Mouse (Mus musculus) MEL (cell line): ENCODE data around the gene 4931414P19Rik. TPM values are rescaled to one million over a fixed set of nuclear protein-coding genes. Genes with fewer than 3 reads are reported as not detected.

Source experiments
- DNase-seq: peaks from one replicate; pipeline ENCODE4 v3.0.0; 2011; ENCODE audit warnings: low read depth, low spot score
- H3K27ac ChIP-seq: 2 replicates; pipeline ENCODE4 v1.5.1; 2012; ENCODE audit warnings: low read depth, mild to moderate bottlenecking, control low read depth, low read length, moderate library complexity; ENCODE audit not compliant: control insufficient read depth
- H3K27me3 ChIP-seq, 2 experiments: fragments of 150-350 bp in 1 of 2; sonication (generic) in 1 of 2; 2 replicates each; pipeline ENCODE4 v1.6.1; 2012; ENCODE audit warnings: low read length in 2 of 2, mild to moderate bottlenecking in 2 of 2, improper control_type of control experiment in 1 of 2, moderate library complexity in 1 of 2; ENCODE audit not compliant: insufficient read depth in 2 of 2, control insufficient read depth in 1 of 2
- H3K36me3 ChIP-seq, 2 experiments: 2 replicates each; pipeline ENCODE4 v1.6.1; 2012 to 2014; ENCODE audit warnings: low read length in 2 of 2, improper control_type of control experiment in 1 of 2, inconsistent platforms in 1 of 2, mild to moderate bottlenecking in 1 of 2; ENCODE audit not compliant: insufficient read depth in 2 of 2, control insufficient read depth in 1 of 2
- H3K4me1 ChIP-seq, 2 experiments: fragments of 150-350 bp in 1 of 2; sonication (generic) in 1 of 2; 2 replicates each; pipeline ENCODE4 v1.6.1; 2012; ENCODE audit warnings: low read length in 2 of 2, improper control_type of control experiment in 1 of 2, mild to moderate bottlenecking in 1 of 2; ENCODE audit not compliant: insufficient read depth in 2 of 2, control insufficient read depth in 1 of 2
- H3K4me3 ChIP-seq, 2 experiments: fragments of 150-350 bp in 1 of 2; sonication (generic) in 1 of 2; 2 replicates each; pipeline ENCODE4 v1.5.1; 2012; ENCODE audit warnings: low read depth in 2 of 2, low read length in 2 of 2, mild to moderate bottlenecking in 2 of 2, moderate library complexity in 2 of 2, control low read depth in 1 of 2, improper control_type of control experiment in 1 of 2; ENCODE audit not compliant: control insufficient read depth in 1 of 2, insufficient read depth in 1 of 2
- H3K79me2 ChIP-seq: 2 replicates; pipeline ENCODE4 v1.6.1; 2012; ENCODE audit warnings: mild to moderate bottlenecking, low read length, moderate library complexity; ENCODE audit not compliant: control insufficient read depth, poor library complexity, insufficient read depth
- H3K9ac ChIP-seq: 2 replicates; pipeline ENCODE4 v1.6.1; 2012; ENCODE audit warnings: low read depth, mild to moderate bottlenecking, control low read depth, low read length, moderate library complexity; ENCODE audit not compliant: control insufficient read depth, poor library complexity, severe bottlenecking
- H3K9me3 ChIP-seq: fragments of 150-350 bp; sonication (generic); replicated peaks from 2 replicates; pipeline ENCODE4 v1.6.1; 2012; ENCODE audit warnings: mild to moderate bottlenecking, low read length, improper control_type of control experiment, moderate library complexity; ENCODE audit not compliant: insufficient read depth
- BHLHE40 ChIP-seq: IDR thresholded peaks from 2 replicates; pipeline ENCODE4 v1.6.1; 2012; ENCODE audit warnings: low read depth, mild to moderate bottlenecking, inconsistent platforms, low read length, improper control_type of control experiment, borderline replicate concordance
- E2F4 ChIP-seq: IDR thresholded peaks from 2 replicates; pipeline ENCODE4 v1.6.1; 2011; ENCODE audit warnings: low read depth, low read length, improper control_type of control experiment, borderline replicate concordance
- EP300 ChIP-seq, 2 experiments: IDR thresholded peaks; 2 replicates each; pipeline ENCODE4 v1.6.1; 2011; ENCODE audit warnings: improper control_type of control experiment in 2 of 2, low read length in 2 of 2, low read depth in 1 of 2, mild to moderate bottlenecking in 1 of 2
- GATA1 ChIP-seq: IDR thresholded peaks from 2 replicates; pipeline ENCODE4 v1.6.1; 2011; ENCODE audit warnings: low read depth, low read length, improper control_type of control experiment
- HCFC1 ChIP-seq: IDR thresholded peaks from 2 replicates; pipeline ENCODE4 v1.6.1; 2012; ENCODE audit warnings: low read depth, mild to moderate bottlenecking, inconsistent platforms, low read length, improper control_type of control experiment, moderate library complexity
- JUND ChIP-seq: IDR thresholded peaks from 2 replicates; pipeline ENCODE4 v1.6.1; 2011; ENCODE audit warnings: low read depth, mild to moderate bottlenecking, improper control_type of control experiment, low read length
- KAT2A ChIP-seq: conservative IDR thresholded peaks from 2 replicates; pipeline ENCODE4 v1.6.1; 2012; ENCODE audit warnings: low read depth, low read length, improper control_type of control experiment, inconsistent platforms
- MAFK ChIP-seq: IDR thresholded peaks from 2 replicates; pipeline ENCODE4 v1.6.1; 2011; ENCODE audit warnings: low read depth, mild to moderate bottlenecking, low read length, improper control_type of control experiment, borderline replicate concordance
- MAX ChIP-seq: IDR thresholded peaks from 2 replicates; pipeline ENCODE4 v1.6.1; 2011; ENCODE audit warnings: low read length, improper control_type of control experiment
- MAZ ChIP-seq: IDR thresholded peaks from 2 replicates; pipeline ENCODE4 v1.6.1; 2012; ENCODE audit warnings: low read depth, mild to moderate bottlenecking, inconsistent platforms, low read length, improper control_type of control experiment
- MEF2A ChIP-seq: IDR thresholded peaks from 2 replicates; pipeline ENCODE4 v1.6.1; 2014; ENCODE audit warnings: low read depth, mild to moderate bottlenecking, inconsistent platforms, low read length, improper control_type of control experiment; ENCODE audit not compliant: poor library complexity, insufficient replicate concordance, severe bottlenecking; ENCODE audit errors: extremely low read depth
- MYB ChIP-seq: IDR thresholded peaks from 2 replicates; pipeline ENCODE4 v1.6.1; 2011; ENCODE audit warnings: mild to moderate bottlenecking, low read depth, low read length, improper control_type of control experiment
- MYC ChIP-seq: IDR thresholded peaks from 2 replicates; pipeline ENCODE4 v1.6.1; 2011; ENCODE audit warnings: low read depth, mild to moderate bottlenecking, low read length, improper control_type of control experiment, moderate library complexity
- NELFE ChIP-seq: IDR thresholded peaks from 2 replicates; pipeline ENCODE4 v1.6.1; 2011; ENCODE audit warnings: low read depth, low read length, improper control_type of control experiment
- NRF1 ChIP-seq: IDR thresholded peaks from 2 replicates; pipeline ENCODE4 v1.6.1; 2014; ENCODE audit warnings: low read depth, mild to moderate bottlenecking, inconsistent platforms, low read length, improper control_type of control experiment, moderate library complexity; ENCODE audit not compliant: poor library complexity, insufficient read depth, severe bottlenecking
- POLR2AphosphoS5 ChIP-seq: IDR thresholded peaks from 2 replicates; pipeline ENCODE4 v1.6.1; 2012; ENCODE audit warnings: low read depth, borderline replicate concordance, mild to moderate bottlenecking, inconsistent platforms, low read length, moderate library complexity, mixed read lengths
- RCOR1 ChIP-seq: IDR thresholded peaks from 2 replicates; pipeline ENCODE4 v1.6.1; 2012; ENCODE audit warnings: low read depth, mild to moderate bottlenecking, inconsistent platforms, low read length, improper control_type of control experiment
- SIN3A ChIP-seq: IDR thresholded peaks from 2 replicates; pipeline ENCODE4 v1.6.1; 2012; ENCODE audit warnings: low read length, improper control_type of control experiment, inconsistent platforms
- TAL1 ChIP-seq: IDR thresholded peaks from 2 replicates; pipeline ENCODE4 v1.6.1; 2012; ENCODE audit warnings: mild to moderate bottlenecking, inconsistent platforms, low read length, moderate library complexity, mixed read lengths
- TBP ChIP-seq: IDR thresholded peaks from 2 replicates; pipeline ENCODE4 v1.8.0; 2011; ENCODE audit warnings: low read depth, low read length, improper control_type of control experiment
- TCF12 ChIP-seq: IDR thresholded peaks from 2 replicates; pipeline ENCODE4 v1.6.1; 2014; ENCODE audit warnings: low read depth, mild to moderate bottlenecking, inconsistent platforms, low read length, improper control_type of control experiment, moderate library complexity
- UBTF ChIP-seq: IDR thresholded peaks from 2 replicates; pipeline ENCODE4 v1.6.1; 2012; ENCODE audit warnings: low read depth, mild to moderate bottlenecking, inconsistent platforms, low read length, improper control_type of control experiment, moderate library complexity, borderline replicate concordance; ENCODE audit not compliant: insufficient read depth
- USF1 ChIP-seq: IDR thresholded peaks from 2 replicates; pipeline ENCODE4 v1.6.1; 2014; ENCODE audit warnings: low read depth, mild to moderate bottlenecking, inconsistent platforms, low read length, improper control_type of control experiment, moderate library complexity
- USF2 ChIP-seq, 2 experiments: IDR thresholded peaks; 2 replicates each; pipeline ENCODE4 v1.6.1; 2011 to 2012; ENCODE audit warnings: improper control_type of control experiment in 2 of 2, low read length in 2 of 2, borderline replicate concordance in 1 of 2, inconsistent platforms in 1 of 2, low read depth in 1 of 2, mild to moderate bottlenecking in 1 of 2; ENCODE audit not compliant: insufficient read depth in 1 of 2
- ZC3H11A ChIP-seq: IDR thresholded peaks from 2 replicates; pipeline ENCODE4 v1.6.1; 2012; ENCODE audit warnings: low read depth, mild to moderate bottlenecking, inconsistent platforms, low read length, improper control_type of control experiment
- ZMIZ1 ChIP-seq: IDR thresholded peaks from 2 replicates; pipeline ENCODE4 v1.6.1; 2012; ENCODE audit warnings: low read depth, mild to moderate bottlenecking, inconsistent platforms, low read length, improper control_type of control experiment, moderate library complexity
- ZNF384 ChIP-seq: IDR thresholded peaks from 2 replicates; pipeline ENCODE4 v1.6.1; 2012; ENCODE audit warnings: low read depth, mild to moderate bottlenecking, inconsistent platforms, low read length, improper control_type of control experiment
- polyA plus RNA-seq, 2 experiments: library from polyadenylated mRNA; stranded (reverse) in 1 of 2; unstranded in 1 of 2; fragments of >175 nt in 1 of 2; fragments of >200 nt in 1 of 2; gene quantifications; 2 replicates each; pipeline versions ENCODE4 v1.2.1 to v1.2.4; 2012; ENCODE audit warnings: low replicate concordance in 2 of 2, low read depth in 1 of 2; ENCODE audit not compliant: insufficient read length in 2 of 2, insufficient read depth in 1 of 2, missing spikeins in 1 of 2
- total RNA-seq: library from RNA; depleted of rRNA; stranded (reverse); fragments of 300-350 nt; gene quantifications from 2 replicates; pipeline ENCODE4 v1.2.3, GENCODE M21; 2012

Gene 4931414P19Rik
- total and polyA plus RNA-seq, 3 experiments = 1.9 to 4.8 TPM; not detected in 1

GRCm38 (mm10) chr14:54642224-54642944 lies 36.6 kb upstream of the 4931414P19Rik start:
- H3K4me3 ChIP-seq = no peak overlapping the region
- no peak overlapping the region for H3K9ac ChIP-seq
- no peak overlapping the region for H3K27ac ChIP-seq
- peak; percentile 29 for DNase-seq
- H3K9me3 ChIP-seq = no peaks in the 10 kb centered on the region
- H3K4me1 ChIP-seq = peaks cover 4% of the 10 kb centered on the region in 2 experiments; a peak in 2 of 4 replicates
- H3K36me3 ChIP-seq = peaks cover under 1 to 6% of the 10 kb centered on the region in 2 experiments; a peak in 3 of 4 replicates
- H3K79me2 ChIP-seq = no peaks in the 10 kb centered on the region; the same call in 1 of the 2 replicates
- TF ChIP-seq MYC = no peak
- no peak for TF ChIP-seq NELFE
- TF ChIP-seq ZNF384 = no peak
- TF ChIP-seq EP300 (IDR thresholded peaks at IDR 0.05; ENCODE audit: low read depth in 1 of 2, low read length in 2 of 2) = no peak
- no peak for TF ChIP-seq GATA1
- TF ChIP-seq SIN3A = no peak
- no peak for TF ChIP-seq JUND
- TF ChIP-seq TBP = no peak
- TF ChIP-seq MAX = no peak
- no peak for TF ChIP-seq MAZ
- TF ChIP-seq TAL1 = no peak
- no peak for TF ChIP-seq MAFK
- TF ChIP-seq RCOR1 = no peak
- no peak for TF ChIP-seq POLR2AphosphoS5
- TF ChIP-seq MYB = no peak
- TF ChIP-seq E2F4 = no peak
- no peak for TF ChIP-seq TCF12
- TF ChIP-seq USF2 (IDR thresholded peaks at IDR 0.05; ENCODE audit: borderline replicate concordance in 1 of 2, insufficient read depth in 1 of 2, low read depth in 1 of 2, low read length in 2 of 2) = no peak
- TF ChIP-seq HCFC1 = no peak
- no peaks in the 10 kb centered on the region for H3K27me3 ChIP-seq

- Histone ChIP-seq H3K9me3 (no peaks in the 10 kb centered on the region), H3K27ac (peak within 1 kb of the TSS; percentile 63), H3K36me3 (no peaks in the 10 kb centered on the region; a peak in 2 of 4 replicates), H3K9ac (peak within 1 kb of the TSS; percentile 77), H3K79me2 (no peaks in the 10 kb centered on the region; the same call in 1 of the 2 replicates), H3K27me3 (no peaks in the 10 kb centered on the region), H3K4me3 (peak within 1 kb of the TSS; percentile 66 to 92), H3K4me1 (peaks cover 4% of the 10 kb centered on the region in 2 experiments; a peak in 2 of 4 replicates)
- peak; percentile 90 for DNase-seq
- TF ChIP-seq MYB (no peak), JUND (no peak; the same call in 1 of the 2 replicates), ZMIZ1 (peak; percentile 4; the same call in 1 of the 2 replicates), ZC3H11A (peak; percentile 67), TCF12 (peak; percentile 43; the same call in 1 of the 2 replicates), HCFC1 (peak; percentile 33; the same call in 1 of the 2 replicates), POLR2AphosphoS5 (no peak), MAFK (no peak), KAT2A (no peak), UBTF (0 out of 2 replicates have a peak, but pooled peaks have one; percentile 17), USF1 (no peak), NRF1 (0 out of 2 replicates have a peak, but pooled peaks have one; percentile 7), BHLHE40 (no peak), MEF2A (no peak)
Measured at GRCm38 (mm10) chr14:54641305-54641969, 35.6 kb upstream of the 4931414P19Rik start, which contains the start of gene Cdh24. Cdh24 (minus strand) TSS chr14:54641364.
